Mouse (Mus musculus) G1E (cell line): ENCODE data around the gene Tmem106a.

Experiments
- CTCF ChIP-seq: IDR thresholded peaks from 2 replicates; pipeline ENCODE4 v1.5.1; 2012; ENCODE audit warnings: low read depth, low read length, inconsistent platforms, mixed read lengths
- GATA1 ChIP-seq: IDR thresholded peaks from 2 replicates; pipeline ENCODE4 v1.6.1; 2012; ENCODE audit warnings: borderline replicate concordance, low read length, inconsistent platforms, mixed read lengths
- GATA2 ChIP-seq: IDR thresholded peaks from 2 replicates; pipeline ENCODE4 v1.6.1; 2012; ENCODE audit warnings: low read depth, low read length, inconsistent platforms, borderline replicate concordance
- POLR2AphosphoS5 ChIP-seq: IDR thresholded peaks from 2 replicates; pipeline ENCODE4 v1.6.1; 2012; ENCODE audit warnings: low read depth, low read length, inconsistent platforms; ENCODE audit not compliant: insufficient replicate concordance
- TAL1 ChIP-seq: conservative IDR thresholded peaks from 2 replicates; pipeline ENCODE4 v1.6.1; 2012; ENCODE audit warnings: low read depth, low read length, inconsistent platforms, mixed read lengths

DNA sequence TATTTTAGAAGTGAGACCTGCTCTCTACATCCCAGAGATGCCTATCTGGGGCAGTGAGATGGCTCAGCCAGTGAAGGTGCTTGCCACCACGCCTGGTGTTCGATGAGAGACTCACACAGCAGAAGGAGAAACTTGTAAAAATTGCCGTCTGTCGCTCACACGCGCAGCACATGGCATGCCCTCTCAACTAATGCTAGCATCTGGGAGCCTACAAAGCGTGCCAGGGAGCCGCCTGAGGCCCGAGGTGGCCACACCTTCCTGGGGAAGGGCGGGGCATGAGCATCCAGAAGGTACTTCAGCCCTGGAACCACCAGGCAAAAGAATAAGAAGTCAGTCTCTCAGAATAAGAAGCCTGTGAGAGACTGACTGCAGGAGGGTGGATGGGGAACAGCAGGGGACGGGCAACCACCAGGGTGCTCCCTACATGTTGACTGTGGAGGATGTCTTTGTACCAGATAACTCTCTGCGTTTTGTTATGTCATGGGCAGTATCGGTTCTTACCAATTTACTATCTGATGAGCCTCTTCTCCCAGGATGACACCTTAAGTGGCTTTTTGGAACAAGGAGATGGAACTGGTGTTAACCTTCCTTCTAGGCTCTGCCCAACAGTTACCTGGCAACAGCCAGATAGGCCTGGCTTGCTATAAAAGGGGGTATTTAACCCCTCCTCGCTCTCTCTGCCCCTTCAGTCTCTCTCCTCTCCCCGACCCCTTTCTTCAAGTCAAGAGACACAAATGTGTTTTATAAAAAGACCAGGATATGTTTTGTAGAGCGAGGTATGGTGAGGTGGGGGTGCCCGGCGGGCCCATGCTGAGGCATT, 35.1 kb downstream of the Tmem106a start:
- TF ChIP-seq CTCF = no peak
- TF ChIP-seq GATA2 = no peak
- no peak for TF ChIP-seq TAL1
- TF ChIP-seq GATA1 = no peak
- TF ChIP-seq POLR2AphosphoS5 = no peak
